Mouse (Mus musculus): ENCODE measurements around the gene Aspm. TPM values are rescaled to one million over a fixed set of nuclear protein-coding genes. Genes with fewer than 3 reads are reported as not detected.

Gene Aspm
- polyA plus RNA-seq, 1 experiment = 10.8 TPM

GRCm38 (mm10) chr1:139495408-139495807 lies 40.8 kb downstream of the Aspm start:
- TF ChIP-seq CTCF (IDR thresholded peaks at IDR 0.05; ENCODE audit: low read depth, low read length) = no peak
- no peak for TF ChIP-seq POLR2A (IDR thresholded peaks at IDR 0.05; ENCODE audit: borderline replicate concordance, low read depth, low read length)
- H3K4me1 ChIP-seq (ENCODE audit: control insufficient read depth, insufficient read depth, low read length) = no peaks in the 10 kb centered on the region
- no peak overlapping the region for H3K27ac ChIP-seq (ENCODE audit: insufficient read depth, low read depth, low read length)
- no peak overlapping the region for H3K4me3 ChIP-seq (ENCODE audit: insufficient read depth, low read length)

GRCm38 (mm10) chr1:139496212-139496611 lies 41.6 kb downstream of the Aspm start:
- TF ChIP-seq POLR2A (IDR thresholded peaks at IDR 0.05; ENCODE audit: borderline replicate concordance, low read depth, low read length) (no peak), CTCF (IDR thresholded peaks at IDR 0.05; ENCODE audit: low read depth, low read length) (no peak)
- Histone ChIP-seq H3K4me3 (ENCODE audit: insufficient read depth, low read length) (no peak overlapping the region), H3K27ac (ENCODE audit: insufficient read depth, low read depth, low read length) (no peak overlapping the region), H3K4me1 (ENCODE audit: control insufficient read depth, insufficient read depth, low read length) (no peaks in the 10 kb centered on the region)

- Histone ChIP-seq H3K27ac (ENCODE audit: insufficient read depth, low read depth, low read length) (no peak overlapping the region), H3K4me1 (ENCODE audit: control insufficient read depth, insufficient read depth, low read length) (no peaks in the 10 kb centered on the region), H3K4me3 (ENCODE audit: insufficient read depth, low read length) (no peak overlapping the region)
- no peak for TF ChIP-seq CTCF (IDR thresholded peaks at IDR 0.05; ENCODE audit: low read depth, low read length)
- TF ChIP-seq POLR2A (IDR thresholded peaks at IDR 0.05; ENCODE audit: borderline replicate concordance, low read depth, low read length) = no peak
Observed at GRCm38 (mm10) chr1:139499751-139500150, 45.2 kb downstream of the Aspm start.

- H3K4me1 ChIP-seq (ENCODE audit: control insufficient read depth, insufficient read depth, low read length) = no peaks in the 10 kb centered on the region
- H3K4me3 ChIP-seq (ENCODE audit: insufficient read depth, low read length) = no peak within 1 kb of the TSS
- no peak for TF ChIP-seq POLR2A (IDR thresholded peaks at IDR 0.05; ENCODE audit: borderline replicate concordance, low read depth, low read length)
- TF ChIP-seq CTCF (IDR thresholded peaks at IDR 0.05; ENCODE audit: low read depth, low read length) = no peak
- H3K27ac ChIP-seq (ENCODE audit: insufficient read depth, low read depth, low read length) = no peak within 1 kb of the TSS
Observed at GRCm38 (mm10) chr1:139501258-139501752, 46.7 kb downstream of the Aspm start, which contains the start of gene F13b. Gene F13b (plus strand): TSS chr1:139501702.

- no peak for TF ChIP-seq POLR2A (IDR thresholded peaks at IDR 0.05; ENCODE audit: borderline replicate concordance, low read depth, low read length)
- no peak for TF ChIP-seq CTCF (IDR thresholded peaks at IDR 0.05; ENCODE audit: low read depth, low read length)
- H3K4me3 ChIP-seq (ENCODE audit: insufficient read depth, low read length) = no peak overlapping the region
- no peak overlapping the region for H3K27ac ChIP-seq (ENCODE audit: insufficient read depth, low read depth, low read length)
- no peaks in the 10 kb centered on the region for H3K4me1 ChIP-seq (ENCODE audit: control insufficient read depth, insufficient read depth, low read length)
Observed at GRCm38 (mm10) chr1:139514556-139514955, 60.0 kb downstream of the Aspm start.

Other genes with a start within 250 kb of the Aspm start
- gene Crb1, start 77.7 kb upstream of the Aspm start, polyA plus RNA-seq (2012; ENCODE audit: insufficient read depth, insufficient read length, missing spikeins) = not detected in 2 replicates
- gene Zbtb41, start 32.5 kb upstream of the Aspm start, polyA plus RNA-seq (2012; ENCODE audit: insufficient read depth, insufficient read length, missing spikeins) = 7.1 and 7.6 TPM in 2 replicates
- gene F13b, start 46.9 kb downstream of the Aspm start, polyA plus RNA-seq (2012; ENCODE audit: insufficient read depth, insufficient read length, missing spikeins) = not detected in 2 replicates
- gene Cfhr1, start 105.5 kb downstream of the Aspm start, polyA plus RNA-seq (2012; ENCODE audit: insufficient read depth, insufficient read length, missing spikeins) = not detected in 2 replicates

Measured in bone marrow macrophage, adult 2 months (primary cell).